Mouse (Mus musculus) adrenal gland, postnatal 4 days (tissue): ENCODE measurements around the gene Nmu. TPM values are rescaled to one million over a fixed set of nuclear protein-coding genes. Genes with fewer than 3 reads are reported as not detected.
A peak's percentile ranks its signal among the peaks of the same experiment; 100 is the strongest.

ENCODE experiments used
- DNase-seq, 2 experiments: peaks; one replicate each; pipeline ENCODE4 v3.0.0; 2021 to 2022; ENCODE audit warnings: low spot score in 2 of 2, mixed read lengths in 2 of 2
- total RNA-seq, 2 experiments: library from RNA; stranded (reverse); gene quantifications; 2 replicates each; pipeline ENCODE4 v1.2.3; 2021

The Nmu gene
- total RNA-seq, 2 experiments from 2014 or later = not detected

DNA sequence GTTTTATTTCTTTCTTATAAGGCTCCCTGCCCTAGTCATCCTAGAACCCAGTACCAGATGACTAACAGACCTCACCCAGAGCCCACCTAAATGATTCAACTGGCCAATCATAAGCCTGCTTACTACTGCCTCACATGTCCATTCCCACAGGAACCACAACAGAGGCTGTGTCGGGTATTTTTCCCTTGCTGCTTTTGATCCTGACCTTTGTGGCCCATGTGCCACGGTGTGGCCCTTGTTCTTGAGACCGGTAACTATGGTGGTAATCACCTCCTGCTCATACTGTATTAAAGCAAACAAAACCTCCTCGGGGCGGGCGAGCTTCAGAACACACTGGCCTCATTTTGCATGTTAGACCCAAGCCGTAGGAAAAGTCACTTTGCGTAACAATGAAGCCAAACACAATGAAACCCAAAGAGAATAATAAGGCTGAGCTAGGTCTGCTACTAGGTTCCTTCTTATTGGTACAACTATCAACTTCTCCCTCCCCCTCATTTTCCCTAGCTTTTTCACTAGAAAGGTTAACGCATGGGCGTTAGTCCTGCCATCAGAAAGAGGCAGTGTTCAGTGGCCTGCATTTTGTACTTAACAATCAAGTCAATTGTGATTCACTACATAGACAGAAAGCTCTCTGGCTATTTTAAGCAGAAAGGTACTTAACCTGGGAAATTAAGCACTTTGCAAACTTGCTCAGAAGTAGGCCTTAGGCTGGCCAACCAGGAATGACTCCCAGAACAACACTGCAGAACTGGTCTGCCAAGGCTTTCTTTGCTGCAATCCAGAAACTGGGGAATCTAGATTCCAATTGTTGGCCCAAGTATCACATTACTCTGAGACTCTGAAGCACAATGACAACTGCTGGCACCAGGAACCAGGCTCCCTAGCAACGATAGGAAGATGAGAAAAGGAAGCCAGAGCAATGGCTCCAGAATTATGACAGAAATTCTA is 42.1 kb downstream of the Nmu start:
- no peak for DNase-seq

DNA sequence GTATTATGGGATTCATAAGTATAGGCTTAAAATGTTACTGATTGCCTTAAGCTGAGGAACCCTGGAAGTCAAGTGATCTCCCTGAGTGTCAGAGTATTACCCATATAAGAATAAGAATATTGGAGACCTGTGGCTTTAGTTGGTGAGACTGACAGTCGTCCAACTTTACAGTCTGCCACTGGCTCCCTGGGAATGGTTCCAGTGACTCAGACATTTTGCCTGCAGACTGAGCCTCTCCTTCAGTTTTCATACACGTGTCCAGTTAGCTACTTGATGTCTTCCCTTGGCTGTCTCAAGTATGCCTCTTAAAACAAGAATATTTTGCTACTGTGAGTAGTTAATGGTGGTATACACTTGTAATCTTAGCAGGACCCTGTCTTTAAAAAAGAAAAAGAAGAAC is 55.4 kb downstream of the Nmu start:
- no peak for DNase-seq

DNA sequence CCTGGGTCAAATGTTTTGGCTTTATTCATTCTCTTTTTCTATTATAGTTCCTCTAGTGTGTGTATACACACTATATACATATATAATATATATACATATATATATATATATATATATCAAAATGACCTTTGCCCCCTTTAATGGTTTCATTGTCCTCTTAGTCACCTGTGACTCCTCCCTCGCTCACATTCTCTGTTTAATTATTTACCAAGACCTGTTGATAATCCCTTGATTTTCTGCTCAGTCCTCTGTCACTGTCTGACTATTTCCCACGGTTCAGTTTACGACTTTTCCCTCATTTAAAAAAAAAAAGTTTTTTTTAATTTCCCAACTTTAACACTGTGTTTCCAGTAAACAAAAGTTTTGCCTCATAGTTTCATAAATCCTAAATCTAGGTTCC is 57.3 kb downstream of the Nmu start:
- DNase-seq = no peak

DNA sequence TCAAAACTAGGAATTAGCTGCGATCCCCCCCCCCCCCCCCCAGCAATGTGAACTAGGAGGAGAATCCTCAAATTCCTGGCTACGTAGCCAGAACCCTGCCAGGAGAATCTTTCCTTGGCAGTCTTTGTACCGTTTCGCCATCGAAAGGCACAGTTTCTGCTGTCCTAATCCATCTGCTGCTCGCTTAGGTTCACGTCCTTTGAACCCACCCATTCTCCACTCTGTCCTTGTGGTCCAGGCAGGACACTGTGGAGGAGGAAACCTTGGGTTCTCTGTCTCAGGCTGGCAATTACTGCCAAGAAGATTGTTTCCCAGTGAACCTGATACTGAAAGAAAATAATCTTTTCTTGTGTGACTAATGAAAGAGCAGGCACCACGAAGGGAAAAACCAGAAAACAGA is 58.0 kb downstream of the Nmu start:
- no peak for DNase-seq

DNA sequence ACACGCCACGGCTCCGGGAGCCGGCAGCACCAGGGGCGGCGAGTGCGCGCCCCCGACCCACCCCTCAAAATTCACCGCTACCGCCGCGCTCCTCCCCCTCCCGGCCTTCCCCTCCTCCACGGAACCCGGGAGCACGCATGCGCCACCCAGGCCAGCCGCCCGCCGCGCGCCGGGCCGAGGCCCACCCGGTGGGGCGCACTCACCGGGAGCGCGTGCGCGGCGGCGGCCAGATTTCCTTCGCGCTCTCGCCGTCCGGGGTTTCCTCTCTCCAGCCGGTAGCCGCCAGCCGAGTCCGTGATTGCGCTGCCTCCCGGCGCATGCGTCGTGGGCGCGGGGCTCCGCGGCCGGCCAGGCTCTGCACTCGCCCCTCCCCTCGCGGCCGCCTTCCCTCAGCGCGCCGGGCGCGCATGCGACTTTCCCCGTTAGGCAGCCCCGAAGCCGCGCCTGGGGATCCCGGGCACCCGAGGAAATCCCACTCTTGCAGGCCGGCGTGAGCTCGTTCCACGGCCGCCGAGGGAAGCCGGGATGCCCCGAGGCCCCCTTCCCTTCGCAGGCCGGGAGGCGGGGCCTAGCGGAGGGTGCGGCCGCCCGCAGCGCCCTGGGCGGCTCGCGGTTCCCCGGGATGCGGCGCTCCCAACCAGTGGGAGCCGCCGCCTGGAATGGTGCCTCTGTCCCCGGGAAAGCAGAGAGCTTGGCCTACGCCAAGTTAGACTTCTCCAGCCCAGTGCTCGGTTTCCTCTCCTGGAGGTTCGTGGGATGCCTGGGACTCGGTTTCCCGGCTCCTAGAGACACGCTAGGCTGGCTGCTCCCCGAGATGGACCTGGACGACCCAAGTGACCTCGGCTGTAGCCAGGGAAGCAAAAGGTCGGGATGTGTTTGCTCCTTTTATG is 58.9 kb downstream of the Nmu start, which contains the start of gene Clock:
TSS of gene Clock (minus strand) at position 341 of the 890 bp plus-strand sequence.
- peak; percentile 79 to 82 for DNase-seq

DNA sequence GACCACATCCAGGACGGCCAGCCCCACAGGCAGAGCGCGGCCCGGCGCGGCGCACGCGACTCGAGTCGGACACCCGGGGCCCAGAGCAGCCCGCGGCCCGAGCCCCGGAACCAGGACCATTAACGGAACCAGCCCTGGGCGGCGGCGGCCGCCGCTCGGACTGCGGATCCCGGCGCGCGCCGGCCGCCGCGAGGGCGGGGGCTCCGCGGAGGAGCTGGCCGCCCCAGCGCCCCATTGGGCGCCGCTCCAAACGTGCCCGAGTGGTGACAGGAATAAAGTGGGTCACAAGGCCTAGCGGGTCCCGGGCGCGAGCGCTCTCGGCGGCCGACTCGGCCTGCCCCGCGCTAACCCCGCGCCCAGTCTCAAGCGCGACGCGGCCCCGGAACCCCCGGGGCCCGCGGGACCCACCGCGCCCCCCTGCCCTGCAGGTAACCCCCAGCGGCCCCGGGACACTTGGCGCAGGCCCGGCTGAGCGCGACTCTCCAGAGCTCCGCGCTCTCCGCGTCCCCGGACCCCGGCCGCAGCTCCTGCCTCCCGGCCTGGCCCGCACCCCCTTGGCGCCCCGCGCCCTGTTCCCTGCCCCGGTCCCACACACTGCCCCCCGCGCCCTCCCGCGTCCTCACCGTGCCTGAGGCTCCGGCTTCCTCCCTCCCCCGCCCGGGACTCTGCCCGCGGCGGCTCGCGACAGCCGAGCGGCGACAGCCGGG is 59.7 kb downstream of the Nmu start:
- peak; percentile 62 to 72 for DNase-seq

DNA sequence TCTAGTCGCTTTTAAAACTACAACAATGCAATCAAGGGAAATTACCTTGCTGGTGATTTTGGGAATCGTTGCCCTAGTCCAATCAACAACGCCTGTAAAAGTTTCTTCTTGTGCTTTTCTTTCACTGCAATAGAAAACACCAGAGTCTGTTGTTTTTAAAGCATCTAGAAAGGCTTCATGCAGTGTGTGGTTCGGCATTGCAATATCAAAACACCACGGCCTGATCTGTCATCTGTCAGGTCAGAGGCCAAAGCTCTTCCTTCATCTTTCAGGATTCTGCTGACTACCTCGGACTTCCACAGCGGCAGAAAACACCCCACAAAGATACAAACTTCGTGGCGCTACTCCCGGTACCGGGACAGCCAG is 60.2 kb downstream of the Nmu start:
- no peak for DNase-seq

DNA sequence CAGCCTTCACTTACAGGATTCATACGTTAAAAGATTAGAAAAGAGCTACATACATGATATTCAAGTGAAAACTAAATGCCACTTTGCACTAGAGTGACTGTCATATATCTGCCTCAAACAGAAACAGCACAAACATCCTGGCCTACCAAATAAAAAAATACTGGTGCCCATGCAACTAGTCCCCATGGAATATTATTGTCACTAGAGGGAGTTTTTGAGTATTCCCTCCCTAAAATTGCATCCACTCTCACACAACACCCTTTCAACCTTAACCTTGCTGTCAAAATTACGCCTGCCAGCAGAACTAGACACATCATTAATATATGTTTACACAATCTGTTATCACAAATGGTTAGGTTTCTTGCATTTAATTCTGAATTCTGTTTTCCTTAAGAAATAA is 61.6 kb downstream of the Nmu start:
- no peak for DNase-seq

DNA sequence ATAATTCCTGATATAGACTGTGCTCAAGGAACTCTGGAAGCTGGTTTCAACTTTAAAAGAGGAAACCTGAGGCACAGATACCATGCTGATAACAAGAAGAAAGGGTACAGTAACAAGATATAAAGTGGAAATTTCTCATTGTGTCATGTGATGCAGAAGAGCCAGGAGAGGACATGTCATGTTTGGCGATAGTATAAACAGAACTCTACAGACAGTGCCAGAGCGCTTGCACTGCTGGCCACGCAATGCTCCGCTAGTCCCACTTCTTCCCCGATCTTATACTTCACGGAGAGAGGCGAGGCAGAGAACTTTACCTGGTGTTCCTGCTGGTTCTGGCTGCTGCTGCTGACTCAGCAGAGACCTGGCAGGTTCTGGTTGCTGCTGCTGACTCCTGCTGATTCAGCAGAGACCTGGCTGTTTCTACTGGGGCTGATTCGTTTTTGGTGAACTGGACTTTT is 74.3 kb downstream of the Nmu start:
- DNase-seq = no peak

DNA sequence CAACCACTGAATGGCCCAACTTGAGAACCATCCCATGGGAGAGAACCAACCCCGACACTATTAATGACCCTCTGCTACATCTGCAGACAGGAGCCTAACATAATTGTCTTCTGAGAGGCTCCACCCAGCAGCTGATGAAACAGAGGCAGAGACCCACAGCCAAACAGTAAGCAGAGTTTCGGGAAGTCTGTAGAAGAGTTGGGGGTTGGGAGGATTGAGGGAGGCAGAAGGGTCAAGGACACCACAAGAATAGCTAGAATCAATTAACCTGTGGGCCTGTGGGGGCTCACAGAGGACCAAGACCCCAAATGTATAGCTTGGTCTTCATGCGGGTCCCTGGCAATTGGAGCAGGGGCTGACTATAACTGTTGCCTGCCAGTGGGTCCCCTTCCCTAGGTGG is 75.3 kb downstream of the Nmu start:
- DNase-seq = no peak

DNA sequence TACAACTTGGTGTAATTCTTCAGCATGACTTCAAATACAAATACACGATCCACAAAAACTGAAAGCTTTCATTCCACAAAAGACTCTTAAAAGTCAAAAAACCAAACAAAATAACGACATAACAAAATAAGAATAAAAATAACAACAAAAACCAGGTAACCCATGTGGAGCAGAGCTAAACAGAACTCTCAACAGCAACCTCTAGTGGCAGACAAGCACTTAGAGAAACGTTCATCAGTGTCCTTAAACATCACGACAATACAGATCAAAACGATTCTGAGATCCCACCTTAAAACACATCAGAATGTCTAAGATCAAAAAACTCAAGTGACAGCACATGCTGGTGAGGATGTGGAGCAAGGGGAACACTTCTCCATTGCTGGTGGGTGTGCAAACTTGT is 76.5 kb downstream of the Nmu start:
- no peak for DNase-seq

DNA sequence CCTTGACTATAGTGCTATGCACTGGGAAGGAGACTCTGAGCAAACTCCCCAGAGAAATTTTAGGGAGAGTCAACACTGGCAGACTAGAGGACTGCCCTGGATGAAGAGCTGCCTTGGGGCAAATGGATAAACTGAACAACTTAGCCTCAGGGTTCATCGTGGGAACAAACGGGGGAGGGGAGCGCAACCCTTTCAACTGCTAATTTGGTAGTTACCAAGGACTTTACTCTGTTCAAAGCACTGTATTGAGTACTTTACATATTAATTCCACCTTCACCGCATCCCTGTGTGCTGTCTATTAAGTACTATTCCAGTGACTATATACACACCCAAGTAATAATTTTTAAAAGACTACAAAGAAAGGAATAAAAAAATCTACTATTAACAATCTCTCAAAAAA is 77.9 kb downstream of the Nmu start:
- DNase-seq = no peak

DNA sequence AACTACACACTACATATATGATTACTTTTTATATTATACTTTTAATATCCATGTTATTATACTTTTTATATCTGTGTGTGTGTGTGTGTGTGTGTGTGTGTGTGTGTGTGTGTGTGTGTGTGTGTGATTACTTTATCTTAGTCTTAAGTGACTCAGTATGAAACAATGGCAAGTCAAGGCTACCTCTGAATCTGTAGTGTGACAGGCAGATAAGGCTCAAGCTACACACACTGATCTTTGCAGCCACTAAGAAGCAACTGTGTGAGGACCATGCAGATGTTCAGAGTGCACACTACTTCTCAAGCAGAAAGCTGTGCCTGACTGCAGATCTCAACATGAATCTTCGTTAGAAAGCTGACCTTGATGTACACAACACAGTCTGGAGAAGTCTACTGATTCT is 79.7 kb downstream of the Nmu start:
- DNase-seq = no peak

Other genes with a start within 250 kb of the Nmu start
- gene Srd5a3, start 223.5 kb downstream of the Nmu start, total RNA-seq = 10 to 100 TPM; 31.3 to 33.9 TPM
- 10 to 100 TPM; 68.4 to 68.7 TPM for gene Tmem165, start 179.9 kb downstream of the Nmu start, total RNA-seq
- gene Clock, start 59.0 kb downstream of the Nmu start, total RNA-seq = 10 to 100 TPM; 33.9 to 36.6 TPM
- gene Pdcl2, start 32.6 kb downstream of the Nmu start, total RNA-seq = not detected
- gene Gm7271, start 120.3 kb upstream of the Nmu start, total RNA-seq = not detected
- 10 to 100 TPM; 76.9 to 77.7 TPM for gene Exoc1, start 165.5 kb upstream of the Nmu start, total RNA-seq
- gene Cep135, start 224.9 kb upstream of the Nmu start, total RNA-seq = 1 to 10 TPM; 8.4 to 9.0 TPM